Mouse (Mus musculus) intestine, embryonic 14.5 days (tissue): ENCODE data around the gene Kif1a. TPM values are rescaled to one million over a fixed set of nuclear protein-coding genes. Genes with fewer than 3 reads are reported as not detected.

ENCODE experiments used
- ATAC-seq: fragments of 200-750 bp; cut with Nextera tagmentation; replicated peaks from 2 replicates; pipeline ENCODE4 v1.8.0; 2017; ENCODE audit warnings: low read depth, moderate number of reproducible peaks, moderate TSS enrichment, moderate library complexity; ENCODE audit not compliant: low FRiP score, low TSS enrichment
- DNase-seq: peaks from one replicate; pipeline ENCODE4 v3.0.0-alpha.2; 2018; ENCODE audit warnings: low spot score
- H3K27ac ChIP-seq: fragments of 300-500 bp; sonication (generic); 2 replicates; pipeline ENCODE4 v1.5.1; 2014; ENCODE audit warnings: low read depth, mild to moderate bottlenecking, control low read depth
- H3K27me3 ChIP-seq: fragments of 300-500 bp; sonication (generic); replicated peaks from 2 replicates; pipeline ENCODE4 v1.6.1; 2014; ENCODE audit warnings: low read length, control low read depth; ENCODE audit not compliant: control insufficient read depth, insufficient read depth
- H3K36me3 ChIP-seq: fragments of 300-500 bp; sonication (generic); 2 replicates; pipeline ENCODE4 v1.6.1; 2014; ENCODE audit warnings: low read length, control low read depth; ENCODE audit not compliant: control insufficient read depth, insufficient read depth
- H3K4me1 ChIP-seq: fragments of 300-500 bp; sonication (generic); replicated peaks from 2 replicates; pipeline ENCODE4 v1.6.1; 2014; ENCODE audit warnings: low read length, control low read depth, mixed read lengths; ENCODE audit not compliant: control insufficient read depth, insufficient read depth
- H3K4me2 ChIP-seq: fragments of 300-500 bp; sonication (generic); 2 replicates; pipeline ENCODE4 v1.6.1; 2014; ENCODE audit warnings: low read length
- H3K4me3 ChIP-seq: fragments of 300-500 bp; sonication (generic); 2 replicates; pipeline ENCODE4 v1.5.1; 2014; ENCODE audit warnings: low read depth, low read length, control low read depth, mixed read lengths
- H3K9ac ChIP-seq: fragments of 300-500 bp; sonication (generic); 2 replicates; pipeline ENCODE4 v1.6.1; 2014; ENCODE audit warnings: mild to moderate bottlenecking, low read length
- H3K9me3 ChIP-seq: fragments of 300-500 bp; sonication (generic); 2 replicates; pipeline ENCODE4 v1.6.1; 2016; ENCODE audit warnings: low read length, control low read depth; ENCODE audit not compliant: control insufficient read depth
- WGBS: fragments of 180-500 bp; shearing (Covaris S2); extraction: QIAGEN DNeasy Blood & Tissue Kit; methylation state at CpG from one replicate; pipeline ENCODE4 v1.1.7; 2014; 5-methylcytosine and 5-hydroxymethylcytosine counted together
- polyA plus RNA-seq: library from polyadenylated mRNA; unstranded; fragments of >200 nt; fragmentation: Nextera tagmentation; extraction: Ambion mirVana; gene quantifications from 2 replicates; pipeline ENCODE4 v1.2.1, GENCODE M21; 2014

Gene Kif1a
- polyA plus RNA-seq, 1 experiment from 2014 or later: 15.8 TPM

DNA sequence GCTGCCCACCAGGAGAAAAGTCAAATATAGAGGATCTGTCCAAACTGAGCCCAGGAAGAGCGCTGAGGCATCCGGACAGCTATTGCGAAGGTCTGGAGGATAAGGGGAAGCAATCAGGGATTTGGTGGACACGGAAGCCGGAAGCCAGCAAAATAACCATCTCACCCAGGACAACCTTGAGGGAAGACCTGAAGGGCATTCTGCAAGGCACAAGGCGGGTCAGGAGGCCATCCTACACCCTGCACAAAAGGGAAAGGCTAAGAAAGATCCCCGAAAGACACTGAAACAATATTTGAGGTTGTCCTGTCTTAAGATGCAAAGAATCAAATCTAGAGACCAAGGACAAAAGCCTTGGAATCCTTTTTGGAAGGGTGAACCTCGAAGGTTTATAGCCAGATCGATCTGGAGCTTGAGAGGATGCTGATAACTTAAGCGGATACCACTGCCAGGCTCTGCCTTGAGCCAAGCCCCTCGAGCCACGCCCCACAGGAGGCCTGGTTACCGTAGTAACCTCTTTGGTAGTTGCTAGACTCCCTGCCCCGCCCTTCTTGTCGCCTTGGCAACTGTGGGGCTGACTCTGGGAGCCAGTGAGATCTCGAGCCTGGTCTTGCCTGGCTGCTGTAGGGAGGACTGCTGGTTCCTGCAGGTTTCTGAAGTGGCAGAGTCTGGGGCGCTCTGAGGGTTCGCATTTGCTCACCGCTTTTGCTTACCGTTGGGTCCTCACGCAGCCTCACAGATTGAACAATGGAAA lies 13.1 kb upstream of the Kif1a start:
- Histone ChIP-seq H3K27me3 (no peaks in the 10 kb centered on the region), H3K4me3 (peak overlapping the region; percentile 29), H3K36me3 (no peaks in the 10 kb centered on the region), H3K27ac (no peak overlapping the region), H3K9me3 (0 out of 2 replicates have a peak, but pooled peaks cover 2% of the 10 kb centered on the region), H3K9ac (no peak overlapping the region), H3K4me2 (peak overlapping the region; percentile 54), H3K4me1 (no peaks in the 10 kb centered on the region; the same call in 1 of the 2 replicates)
- DNase-seq (peak; percentile 86), ATAC-seq (peak; percentile 98)
- 25% methylated on average over 21 of the region's 21 CpGs for WGBS

DNA sequence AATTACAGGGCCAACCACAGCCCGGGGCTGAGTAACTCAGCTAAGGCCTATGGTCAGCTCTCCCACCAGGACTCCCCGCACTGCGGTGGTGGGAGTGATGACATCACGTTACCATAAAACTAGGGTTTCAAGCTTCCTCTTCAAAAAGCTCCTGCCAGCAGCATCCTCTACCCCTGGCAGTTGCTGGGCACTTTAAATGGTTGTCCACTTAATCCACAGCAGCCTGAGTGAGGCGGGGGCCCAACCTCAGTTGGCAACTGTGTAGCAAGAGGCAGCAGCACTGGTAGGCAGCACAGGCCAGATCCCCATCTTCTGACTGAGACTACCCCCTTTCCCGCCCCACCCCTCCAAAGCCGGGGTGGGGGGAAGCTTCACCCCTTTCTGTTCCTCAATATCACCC lies 949 bp upstream of the Kif1a start:
- ATAC-seq (no peak), DNase-seq (no peak)
- H3K36me3 ChIP-seq: no peaks in the 10 kb centered on the region
- no peaks in the 10 kb centered on the region for H3K9me3 ChIP-seq
- WGBS: 55% methylated on average over 7 of the region's 7 CpGs
- no peak overlapping the region for H3K4me3 ChIP-seq
- peaks cover 3% of the 10 kb centered on the region; the same call in 1 of the 2 replicates for H3K4me1 ChIP-seq
- no peak overlapping the region for H3K9ac ChIP-seq
- no peak overlapping the region for H3K4me2 ChIP-seq
- H3K27ac ChIP-seq: no peak overlapping the region
- peaks cover 49% of the 10 kb centered on the region for H3K27me3 ChIP-seq

DNA sequence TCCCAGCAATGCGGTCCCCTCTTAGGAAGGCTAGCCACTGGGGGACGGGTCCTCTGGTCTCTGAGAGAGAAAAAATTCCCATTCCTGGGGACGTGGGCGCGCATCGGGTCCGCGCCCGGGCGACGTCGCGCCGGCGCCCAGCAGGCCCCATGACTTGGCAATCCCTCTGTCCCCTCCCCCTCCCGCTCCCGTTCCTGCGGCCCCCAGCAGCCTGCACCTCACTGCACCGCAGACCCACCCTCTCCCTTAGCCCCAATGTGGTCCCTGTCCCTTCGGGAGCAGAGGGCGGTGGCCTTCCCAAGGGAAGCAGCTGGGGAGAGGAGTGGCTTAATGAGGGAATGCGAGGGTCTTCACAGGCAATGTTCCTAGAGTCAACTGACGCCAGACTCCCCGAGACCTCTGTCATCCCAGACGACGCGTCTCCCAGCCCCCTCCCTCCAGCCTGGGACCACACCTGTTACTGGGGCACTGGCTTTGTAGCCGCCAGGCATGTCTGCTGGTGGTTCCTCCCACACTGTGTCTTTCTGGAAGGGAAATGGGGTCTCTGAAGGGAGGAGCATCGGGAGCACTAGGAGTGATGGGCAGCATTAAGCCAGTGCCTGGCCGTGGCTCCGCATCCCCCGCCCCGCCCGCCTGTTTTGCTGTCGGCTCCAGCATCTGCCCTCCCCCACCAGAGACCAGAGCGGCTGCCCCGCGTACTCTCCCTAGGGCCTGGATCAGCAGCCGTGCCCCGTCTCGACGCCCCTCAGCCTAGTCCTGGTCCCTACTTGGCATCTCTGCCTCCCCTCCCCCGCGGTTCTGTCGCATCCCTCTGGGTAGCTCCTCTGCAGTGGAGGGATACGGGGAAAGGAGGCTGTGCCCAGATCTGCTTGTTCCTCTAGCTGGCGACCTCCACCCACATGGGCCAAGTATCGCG lies 917 bp downstream of the Kif1a start:
- DNase-seq (peak; percentile 72), ATAC-seq (peak; percentile 61)
- peaks cover 49% of the 10 kb centered on the region for H3K27me3 ChIP-seq
- no peaks in the 10 kb centered on the region for H3K9me3 ChIP-seq
- H3K4me1 ChIP-seq: peaks cover 3% of the 10 kb centered on the region; the same call in 1 of the 2 replicates
- H3K4me3 ChIP-seq: peak overlapping the region; percentile 50
- 1% methylated on average over 49 of the region's 49 CpGs for WGBS
- peak overlapping the region; percentile 47 for H3K9ac ChIP-seq
- peak overlapping the region; percentile 99 for H3K4me2 ChIP-seq
- H3K36me3 ChIP-seq: no peaks in the 10 kb centered on the region
- H3K27ac ChIP-seq: no peak overlapping the region

DNA sequence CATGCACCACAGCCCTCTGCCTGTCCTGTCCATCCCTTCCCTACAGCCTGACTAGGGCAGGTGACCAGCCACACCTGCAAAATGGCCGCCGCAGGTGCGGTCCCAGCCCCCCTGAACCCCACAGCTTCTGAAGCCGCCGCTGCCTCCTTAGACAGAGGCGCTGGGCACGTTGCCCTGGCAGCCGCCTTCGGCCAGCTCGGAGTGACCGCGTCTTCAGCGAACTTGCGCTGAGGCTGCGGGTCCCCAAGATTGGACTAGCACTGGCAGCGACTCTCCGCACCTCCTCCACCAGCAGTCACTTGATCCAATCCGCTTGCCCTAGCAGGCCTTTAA lies 1.5 kb downstream of the Kif1a start:
- DNase-seq (no peak), ATAC-seq (peak; percentile 48; the same call in 1 of the 2 replicates)
- Histone ChIP-seq H3K27ac (no peak overlapping the region), H3K4me3 (peak overlapping the region; percentile 50), H3K9ac (peak overlapping the region; percentile 22), H3K9me3 (no peaks in the 10 kb centered on the region), H3K36me3 (no peaks in the 10 kb centered on the region), H3K27me3 (peaks cover 49% of the 10 kb centered on the region), H3K4me1 (peaks cover 3% of the 10 kb centered on the region; the same call in 1 of the 2 replicates), H3K4me2 (peak overlapping the region; percentile 99)
- 4% methylated on average over 18 of the region's 18 CpGs for WGBS

GRCm38 (mm10) chr1:93098956-93099355 lies 2.8 kb downstream of the Kif1a start:
- Histone ChIP-seq H3K36me3 (no peaks in the 10 kb centered on the region), H3K9ac (no peak overlapping the region), H3K4me2 (no peak overlapping the region), H3K27ac (no peak overlapping the region), H3K9me3 (no peaks in the 10 kb centered on the region), H3K27me3 (peaks cover 42% of the 10 kb centered on the region), H3K4me3 (no peak overlapping the region), H3K4me1 (peaks cover 3% of the 10 kb centered on the region; the same call in 1 of the 2 replicates)
- no peak for ATAC-seq
- 85% methylated on average over 5 of the region's 5 CpGs for WGBS
- no peak for DNase-seq

DNA sequence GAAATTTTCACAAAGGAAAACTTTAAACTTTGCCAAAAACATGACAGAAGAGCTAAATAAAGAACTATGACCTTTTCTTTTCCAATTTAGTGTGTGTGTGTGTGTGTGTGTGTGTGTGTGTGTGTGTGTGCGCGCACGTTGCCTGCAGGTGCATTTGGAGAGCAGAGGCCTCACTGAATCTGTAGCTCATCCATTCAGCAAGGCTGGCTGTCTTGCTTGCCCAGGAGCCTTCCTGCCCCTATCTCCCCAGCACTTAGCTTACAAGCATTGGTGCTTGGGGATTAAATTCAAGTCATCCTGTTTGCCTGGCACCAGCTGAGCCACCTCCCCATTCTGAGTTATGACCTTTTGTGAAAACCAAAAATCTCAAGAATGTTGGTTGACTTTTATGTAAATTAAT lies 9.2 kb downstream of the Kif1a start:
- H3K27ac ChIP-seq: no peak overlapping the region
- H3K4me3 ChIP-seq: no peak overlapping the region
- no peak overlapping the region for H3K4me2 ChIP-seq
- H3K36me3 ChIP-seq: no peaks in the 10 kb centered on the region
- no peaks in the 10 kb centered on the region for H3K27me3 ChIP-seq
- 93% methylated on average over 3 of the region's 3 CpGs for whole genome bisulfite sequencing
- H3K4me1 ChIP-seq: no peaks in the 10 kb centered on the region
- H3K9ac ChIP-seq: no peak overlapping the region
- DNase-seq: no peak
- no peak for ATAC-seq
- H3K9me3 ChIP-seq: no peaks in the 10 kb centered on the region

DNA sequence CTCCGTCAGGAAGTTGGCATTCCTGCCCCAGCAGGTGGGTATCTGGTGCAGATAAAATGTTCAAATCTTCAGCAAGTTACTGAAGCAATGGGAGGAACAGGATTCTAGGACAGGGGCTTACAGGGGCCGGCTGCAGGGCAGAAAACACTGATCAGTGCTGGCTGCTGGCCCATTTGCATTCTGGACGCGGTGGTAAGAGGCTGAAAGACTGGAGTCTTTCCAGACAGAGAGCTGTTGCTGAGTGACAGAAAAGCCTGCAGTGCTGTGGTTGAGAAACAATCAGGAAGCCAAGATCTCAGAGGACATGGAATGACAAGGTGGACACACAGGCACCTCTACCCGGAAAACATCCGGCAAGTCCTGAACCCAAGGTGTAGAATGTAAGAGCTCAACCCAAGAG lies 16.6 kb downstream of the Kif1a start:
- H3K9me3 ChIP-seq: no peaks in the 10 kb centered on the region
- H3K4me1 ChIP-seq: no peaks in the 10 kb centered on the region
- 69% methylated on average over 6 of the region's 6 CpGs for WGBS
- H3K27me3 ChIP-seq: no peaks in the 10 kb centered on the region
- no peak overlapping the region for H3K9ac ChIP-seq
- no peaks in the 10 kb centered on the region for H3K36me3 ChIP-seq
- ATAC-seq (no peak), DNase-seq (no peak)
- no peak overlapping the region for H3K27ac ChIP-seq
- no peak overlapping the region for H3K4me2 ChIP-seq
- no peak overlapping the region for H3K4me3 ChIP-seq

- Histone ChIP-seq H3K4me2 (no peak overlapping the region), H3K27me3 (no peaks in the 10 kb centered on the region), H3K36me3 (no peaks in the 10 kb centered on the region), H3K9me3 (no peaks in the 10 kb centered on the region), H3K4me3 (no peak overlapping the region), H3K9ac (no peak overlapping the region), H3K4me1 (no peaks in the 10 kb centered on the region), H3K27ac (no peak overlapping the region)
- 85% methylated on average over 12 of the region's 12 CpGs for WGBS
- ATAC-seq (no peak), DNase-seq (no peak)
These were observed 18.1 kb downstream of the Kif1a start for GRCm38 (mm10) chr1:93083420-93084285.
